Mouse (Mus musculus): ENCODE measurements around the gene Dicer1. TPM values are rescaled to one million over a fixed set of nuclear protein-coding genes. Genes with fewer than 3 reads are reported as not detected.

The Dicer1 gene
- polyA plus RNA-seq, 1 experiment: 11.2 TPM

- Histone ChIP-seq H3K4me3 (replicated peaks; ENCODE audit: extremely low read depth, low read depth, low read length) (no peak overlapping the region), H3K4me1 (ENCODE audit: control insufficient read depth, insufficient read depth, low read length) (no peaks in the 10 kb centered on the region)
- DNase-seq: no peak
- WGBS: 76% methylated on average over 1 of the region's 1 CpGs
- TF ChIP-seq CTCF (IDR thresholded peaks at IDR 0.05; ENCODE audit: insufficient read depth, low read length) (no peak), POLR2A (IDR thresholded peaks at IDR 0.05; ENCODE audit: borderline replicate concordance, extremely low read depth, low read depth, low read length) (no peak)
Observed at GRCm38 (mm10) chr12:104640934-104641333, 110.8 kb downstream of the Dicer1 start.

DNA sequence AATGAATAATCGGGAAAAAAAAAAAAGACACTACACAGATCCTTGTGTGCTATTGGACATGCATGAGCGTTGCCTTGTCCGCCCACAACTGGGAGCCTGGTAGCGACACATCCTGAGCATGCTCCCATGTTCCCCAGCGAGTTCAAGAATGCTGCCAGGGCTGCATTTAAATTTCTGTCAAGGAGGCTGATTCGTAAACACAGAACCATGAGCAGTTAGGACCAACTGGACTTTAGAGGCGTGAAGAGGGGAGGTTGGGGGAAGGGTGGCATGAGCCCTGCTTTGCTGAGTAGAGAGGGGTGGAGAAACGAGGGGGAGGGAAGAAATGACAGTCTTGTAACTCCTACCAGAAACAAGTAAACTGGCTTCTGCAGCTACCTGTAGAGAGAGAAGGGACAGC lies 113.6 kb downstream of the Dicer1 start:
- no peak for TF ChIP-seq CTCF (IDR thresholded peaks at IDR 0.05; ENCODE audit: insufficient read depth, low read length)
- no peak for TF ChIP-seq POLR2A (IDR thresholded peaks at IDR 0.05; ENCODE audit: borderline replicate concordance, extremely low read depth, low read depth, low read length)
- WGBS: 27% methylated on average over 8 of the region's 8 CpGs
- H3K4me1 ChIP-seq (ENCODE audit: control insufficient read depth, insufficient read depth, low read length): no peaks in the 10 kb centered on the region
- no peak for DNase-seq
- H3K4me3 ChIP-seq (replicated peaks; ENCODE audit: extremely low read depth, low read depth, low read length): no peak overlapping the region

Other genes starting within 250 kb of the Dicer1 start
- gene Clmn, start 113.1 kb upstream of the Dicer1 start, polyA plus RNA-seq (2012; rRNA removed): 3.4 and 6.1 TPM in 2 replicates